Mouse (Mus musculus) megakaryocyte, embryonic 14.5 days (primary cell): ENCODE measurements around the gene Tbx1. TPM values are rescaled to one million over a fixed set of nuclear protein-coding genes. Genes with fewer than 3 reads are reported as not detected.
A peak's percentile ranks its signal among the peaks of the same experiment; 100 is the strongest.

Source experiments
- H3K27me3 ChIP-seq: replicated peaks from 2 replicates; pipeline ENCODE3; 2012; ENCODE audit warnings: inconsistent platforms
- H3K36me3 ChIP-seq: replicated peaks from 2 replicates; pipeline ENCODE3; 2012; ENCODE audit warnings: low read length, inconsistent platforms, mixed read lengths
- H3K4me1 ChIP-seq: 2 replicates; pipeline ENCODE4 v1.6.1; 2012; ENCODE audit warnings: inconsistent platforms
- H3K4me3 ChIP-seq: replicated peaks from 2 replicates; pipeline ENCODE3; 2012; ENCODE audit warnings: moderate library complexity, mild to moderate bottlenecking, inconsistent platforms
- H3K9me3 ChIP-seq: 2 replicates; pipeline ENCODE4 v1.6.1; 2012; ENCODE audit warnings: inconsistent platforms
- FLI1 ChIP-seq: IDR thresholded peaks from 2 replicates; pipeline ENCODE4 v1.6.1; 2012; ENCODE audit warnings: low read length, inconsistent platforms, mixed read lengths
- GATA1 ChIP-seq: IDR thresholded peaks from 3 replicates; pipeline ENCODE4 v1.6.1; 2012; ENCODE audit warnings: mixed read lengths, low read length, inconsistent platforms, borderline replicate concordance
- polyA plus RNA-seq: library from polyadenylated mRNA; stranded (reverse); fragments of >175 nt; gene quantifications from 2 replicates; pipeline ENCODE4 v1.2.3, GENCODE M21; 2012; ENCODE audit warnings: low replicate concordance; ENCODE audit not compliant: insufficient read depth

Gene Tbx1
- polyA plus RNA-seq, 1 experiment, result not detected

GRCm38 (mm10) chr16:18589080-18589621 lies 1.3 kb downstream of the Tbx1 start:
- TF ChIP-seq FLI1 (no peak), GATA1 (no peak)
- Histone ChIP-seq H3K9me3 (no peaks in the 10 kb centered on the region; the same call in 1 of the 2 replicates), H3K4me1 (peaks cover 63% of the 10 kb centered on the region), H3K4me3 (peak overlapping the region; percentile 91), H3K36me3 (no peaks in the 10 kb centered on the region), H3K27me3 (peaks cover 97% of the 10 kb centered on the region)

DNA sequence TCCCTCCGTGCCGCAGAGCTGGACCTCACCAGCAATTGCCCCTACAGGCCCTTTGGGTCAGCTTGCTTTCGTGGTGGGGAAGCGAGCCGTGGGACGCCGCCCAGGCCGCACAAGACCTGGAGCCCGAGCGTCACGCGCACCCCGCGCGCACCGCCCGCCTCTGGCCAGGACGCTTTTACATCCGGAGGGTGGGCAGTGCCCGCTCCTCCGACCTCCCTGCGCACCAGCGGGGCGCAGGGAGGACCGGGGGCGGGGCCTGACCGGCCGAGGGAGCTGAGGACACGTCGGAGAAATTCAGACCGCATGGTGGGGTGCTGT lies 1.8 kb downstream of the Tbx1 start:
- no peak for TF ChIP-seq GATA1
- TF ChIP-seq FLI1, result no peak
- Histone ChIP-seq H3K4me1 (peaks cover 63% of the 10 kb centered on the region), H3K27me3 (peaks cover 97% of the 10 kb centered on the region), H3K4me3 (peak overlapping the region; percentile 65), H3K9me3 (no peaks in the 10 kb centered on the region; the same call in 1 of the 2 replicates), H3K36me3 (no peaks in the 10 kb centered on the region)

- peaks cover 97% of the 10 kb centered on the region for H3K27me3 ChIP-seq
Observed at GRCm38 (mm10) chr16:18587847-18588737, 2.4 kb downstream of the Tbx1 start.

DNA sequence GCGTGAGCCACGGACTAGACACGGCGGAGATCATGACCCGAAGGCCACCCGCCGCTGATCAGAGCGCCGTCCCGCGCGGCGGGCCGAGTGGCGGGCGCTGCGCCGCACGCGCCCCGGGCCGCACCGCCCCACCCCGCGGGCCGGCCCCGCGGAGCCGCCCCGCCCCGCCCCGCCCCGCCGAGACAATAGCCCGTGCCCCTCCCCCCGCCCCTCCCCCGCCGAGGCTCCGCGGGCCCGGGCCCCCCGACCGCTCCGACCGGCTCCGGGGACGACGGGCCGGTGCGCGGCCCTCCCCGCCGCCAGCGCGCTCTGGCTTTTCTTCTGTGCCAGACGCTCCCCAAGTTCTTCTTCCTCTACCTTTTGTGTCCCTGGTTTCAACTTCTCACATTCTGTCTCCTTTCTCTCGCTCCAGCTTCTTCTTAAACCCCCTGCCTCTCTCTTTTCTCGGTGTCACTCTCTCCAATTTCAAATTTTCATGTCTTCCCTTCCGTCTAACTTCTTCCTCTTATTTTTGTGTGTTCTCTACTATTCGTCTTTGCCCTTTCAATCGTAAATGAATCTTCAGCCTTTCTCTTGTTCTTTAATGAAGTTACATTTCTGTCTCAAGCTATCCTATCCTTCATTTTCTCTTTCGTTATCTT lies 3.4 kb downstream of the Tbx1 start:
- Histone ChIP-seq H3K27me3 (peaks cover 99% of the 10 kb centered on the region), H3K4me3 (peak overlapping the region; percentile 83)

More at GRCm38 (mm10) chr16:18587847-18588737, 2.4 kb downstream of the Tbx1 start:
- TF ChIP-seq FLI1 (no peak), GATA1 (no peak)
- H3K36me3 ChIP-seq, result no peaks in the 10 kb centered on the region
- no peaks in the 10 kb centered on the region; the same call in 1 of the 2 replicates for H3K9me3 ChIP-seq
- peak overlapping the region; percentile 53 for H3K4me3 ChIP-seq
- H3K4me1 ChIP-seq, result peaks cover 63% of the 10 kb centered on the region

DNA sequence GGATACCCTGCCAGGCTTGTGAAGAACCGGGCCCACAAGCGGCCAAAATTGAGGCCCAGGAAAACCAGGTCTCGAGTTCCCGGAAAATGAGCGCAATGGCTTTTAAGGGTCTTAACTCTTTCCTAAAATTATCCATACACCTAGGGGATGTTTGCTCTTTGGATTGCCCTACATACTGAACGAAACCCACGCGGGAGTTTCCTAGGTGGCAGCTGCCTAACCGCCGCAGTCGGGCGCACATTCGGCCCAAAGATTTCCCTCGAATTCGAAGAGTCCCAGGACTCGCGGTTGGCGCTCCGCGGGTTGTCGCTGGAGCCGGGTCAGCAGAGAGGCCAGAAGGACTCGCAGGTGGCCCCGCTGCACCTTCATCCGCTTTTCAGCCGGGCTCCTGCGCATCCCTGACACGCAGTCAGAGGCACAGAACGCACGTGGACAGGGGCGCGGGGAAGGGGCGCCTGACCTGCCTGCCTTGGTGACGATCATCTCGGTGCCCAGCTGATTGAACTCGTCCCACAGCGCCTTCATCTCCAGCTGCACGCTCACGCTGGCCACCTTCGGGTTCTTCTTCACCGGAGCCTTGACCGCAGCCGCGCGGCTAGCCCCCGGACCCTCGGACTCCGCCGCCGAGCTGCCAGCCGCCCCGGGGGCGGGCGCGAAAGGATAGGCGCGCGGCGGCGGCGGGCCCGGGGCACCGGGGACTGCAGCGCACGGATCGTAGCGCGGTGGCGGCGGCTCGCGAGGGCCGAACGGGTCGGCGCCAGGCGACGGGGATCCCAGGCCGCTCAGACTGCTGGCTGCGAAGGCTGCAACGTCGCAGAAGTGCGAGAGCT lies 4.2 kb downstream of the Tbx1 start:
- H3K36me3 ChIP-seq, result no peaks in the 10 kb centered on the region
- no peaks in the 10 kb centered on the region; the same call in 1 of the 2 replicates for H3K9me3 ChIP-seq
- H3K4me3 ChIP-seq, result peak overlapping the region; percentile 83
- peaks cover 99% of the 10 kb centered on the region for H3K27me3 ChIP-seq
- peaks cover 73% of the 10 kb centered on the region for H3K4me1 ChIP-seq
- TF ChIP-seq GATA1 (no peak), FLI1 (no peak)

More for the DNA sequence above, 3.4 kb downstream of the Tbx1 start:
- TF ChIP-seq GATA1 (no peak), FLI1 (no peak)
- Histone ChIP-seq H3K4me1 (peaks cover 73% of the 10 kb centered on the region), H3K9me3 (no peaks in the 10 kb centered on the region; the same call in 1 of the 2 replicates), H3K36me3 (no peaks in the 10 kb centered on the region)

GRCm38 (mm10) chr16:18585676-18586075 lies 4.8 kb downstream of the Tbx1 start:
- Histone ChIP-seq H3K9me3 (peaks cover 2% of the 10 kb centered on the region; the same call in 1 of the 2 replicates), H3K4me1 (peaks cover 71% of the 10 kb centered on the region), H3K27me3 (peaks cover 99% of the 10 kb centered on the region), H3K4me3 (no peak overlapping the region), H3K36me3 (no peaks in the 10 kb centered on the region)
- TF ChIP-seq FLI1 (no peak), GATA1 (no peak)

- TF ChIP-seq FLI1 (no peak), GATA1 (no peak)
- peaks cover 2% of the 10 kb centered on the region; the same call in 1 of the 2 replicates for H3K9me3 ChIP-seq
- H3K4me1 ChIP-seq, result peaks cover 65% of the 10 kb centered on the region
- H3K27me3 ChIP-seq, result peaks cover 99% of the 10 kb centered on the region
- no peaks in the 10 kb centered on the region for H3K36me3 ChIP-seq
- no peak overlapping the region for H3K4me3 ChIP-seq
Observed at GRCm38 (mm10) chr16:18584901-18585510, 5.5 kb downstream of the Tbx1 start.

DNA sequence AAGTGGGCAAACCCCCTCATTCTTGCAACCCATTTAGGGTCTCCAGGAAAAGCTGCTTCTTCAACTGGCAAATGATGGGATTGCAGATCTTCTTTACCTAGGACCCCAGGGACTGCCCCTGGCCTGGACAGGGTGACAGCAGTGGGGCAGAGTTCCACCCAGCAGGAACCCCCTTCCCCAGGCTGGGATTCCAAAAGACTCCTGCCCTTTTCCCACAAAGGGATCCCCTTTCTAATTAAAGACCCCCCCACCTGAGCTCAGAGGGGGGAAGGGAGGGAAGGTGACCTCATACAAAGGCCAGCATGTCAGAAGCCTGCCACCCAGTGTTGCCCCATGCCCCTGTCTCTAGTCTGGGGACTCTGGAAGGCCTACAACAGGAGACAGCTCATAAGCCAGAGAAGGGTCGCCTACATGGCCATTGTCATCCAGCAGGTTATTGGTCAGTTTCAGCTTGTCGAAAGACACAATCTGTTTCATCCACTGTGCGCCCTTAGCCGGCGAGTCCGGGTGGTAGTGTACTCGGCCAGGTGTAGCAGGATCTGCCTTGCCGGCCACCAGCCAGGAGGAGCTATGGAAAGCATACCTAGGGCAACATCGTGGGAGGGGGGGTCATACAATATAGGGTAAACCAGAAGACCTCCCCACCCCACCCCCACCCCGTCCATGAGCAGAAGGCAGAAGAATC lies 6.7 kb downstream of the Tbx1 start:
- Histone ChIP-seq H3K36me3 (no peaks in the 10 kb centered on the region), H3K9me3 (peaks cover 6% of the 10 kb centered on the region; the same call in 1 of the 2 replicates), H3K27me3 (peaks cover 96% of the 10 kb centered on the region), H3K4me1 (peaks cover 53% of the 10 kb centered on the region), H3K4me3 (no peak overlapping the region)
- no peak for TF ChIP-seq GATA1
- TF ChIP-seq FLI1, result no peak
